Mouse (Mus musculus): ENCODE measurements at regions not wholly inside any gene's neighbourhood (a gene's known extent, or its start where the extent isn't known, plus 50 kb on each side); places are given as distances from the start of the nearest gene placed in this dataset.

GRCm38 (mm10) chr13:37675718-37676117 lies 102.5 kb upstream of the Rreb1 start:
- Histone ChIP-seq H3K9ac (ENCODE audit: low read length) (no peak overlapping the region), H3K9me3 (ENCODE audit: control insufficient read depth, low read length) (no peaks in the 10 kb centered on the region), H3K36me3 (ENCODE audit: control insufficient read depth, insufficient read depth, low read length) (no peaks in the 10 kb centered on the region), H3K27me3 (ENCODE audit: control insufficient read depth, insufficient read depth, low read length) (no peaks in the 10 kb centered on the region), H3K27ac (replicated peaks in 1 of 2; ENCODE audit: control insufficient read depth in 1 of 2, insufficient read depth in 1 of 2, low read depth in 2 of 2, low read length in 2 of 2) (no peak overlapping the region), H3K4me3 (ENCODE audit: control insufficient read depth in 1 of 2, insufficient read depth in 1 of 2, low read depth in 1 of 2, low read length in 2 of 2) (no peak overlapping the region), H3K4me2 (ENCODE audit: low read length) (no peak overlapping the region), H3K4me1 (ENCODE audit: control insufficient read depth in 2 of 2, insufficient read depth in 2 of 2, low read length in 2 of 2) (peaks cover 18 to 27% of the 10 kb centered on the region in 2 experiments)
- no peak for ATAC-seq (ENCODE audit: insufficient number of reproducible peaks, insufficient read depth, low FRiP score, low read depth)
- WGBS = 91% methylated on average over 3 of the region's 3 CpGs

DNA sequence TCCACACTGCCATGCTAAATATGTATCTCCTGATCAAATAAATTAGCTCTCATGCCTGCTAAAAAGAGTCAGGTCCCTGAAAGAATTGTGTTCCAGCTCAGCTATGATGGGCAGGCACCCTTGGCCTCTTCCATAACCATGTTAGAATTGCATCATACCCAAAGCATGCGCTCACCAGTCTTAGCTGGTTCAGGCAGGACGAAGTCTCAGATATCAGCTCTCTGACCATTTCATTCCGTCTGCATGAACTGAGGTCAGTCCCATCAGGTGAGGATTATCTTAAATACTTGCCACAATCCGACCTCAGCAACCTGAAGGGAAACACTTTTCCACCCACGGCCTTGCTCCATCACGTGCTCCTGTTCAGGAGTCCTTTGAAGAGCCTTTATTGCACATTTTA lies 101.3 kb upstream of the Rreb1 start:
- H3K4me1 ChIP-seq (ENCODE audit: control insufficient read depth in 2 of 2, insufficient read depth in 2 of 2, low read length in 2 of 2) = peaks cover 18 to 26% of the 10 kb centered on the region in 2 experiments
- H3K9ac ChIP-seq (ENCODE audit: low read length) = no peak overlapping the region
- H3K27ac ChIP-seq (replicated peaks in 1 of 2; ENCODE audit: control insufficient read depth in 1 of 2, insufficient read depth in 1 of 2, low read depth in 2 of 2, low read length in 2 of 2) = peak overlapping the region in 1 of 2 experiments; percentile 23; a peak in 1 of 4 replicates
- no peaks in the 10 kb centered on the region for H3K36me3 ChIP-seq (ENCODE audit: control insufficient read depth, insufficient read depth, low read length)
- no peak for ATAC-seq (ENCODE audit: insufficient number of reproducible peaks, insufficient read depth, low FRiP score, low read depth)
- no peak overlapping the region for H3K4me2 ChIP-seq (ENCODE audit: low read length)
- no peaks in the 10 kb centered on the region for H3K27me3 ChIP-seq (ENCODE audit: control insufficient read depth, insufficient read depth, low read length)
- H3K4me3 ChIP-seq (ENCODE audit: control insufficient read depth in 1 of 2, insufficient read depth in 1 of 2, low read depth in 1 of 2, low read length in 2 of 2) = no peak overlapping the region
- WGBS = 43% methylated on average over 6 of the region's 6 CpGs
- H3K9me3 ChIP-seq (ENCODE audit: control insufficient read depth, low read length) = no peaks in the 10 kb centered on the region

DNA sequence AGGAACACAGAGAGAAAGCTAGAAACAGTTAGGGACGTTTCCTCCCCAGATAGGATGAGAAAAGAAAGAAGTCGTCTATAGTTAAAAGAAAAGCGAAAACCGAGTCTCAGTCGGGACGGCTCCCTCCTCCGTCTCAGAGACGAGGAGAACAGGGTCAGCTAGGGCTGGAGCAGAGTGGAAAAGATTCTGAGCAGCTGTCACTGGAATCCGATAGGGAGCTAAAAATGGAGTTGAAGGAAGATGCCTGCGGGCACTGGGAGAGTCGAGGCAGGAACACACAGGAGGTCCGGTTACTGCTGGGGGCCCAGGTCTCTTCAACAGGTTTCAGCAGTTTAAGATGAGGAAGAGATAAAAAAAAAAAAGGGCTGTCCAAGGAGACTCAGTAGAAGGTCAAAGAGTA lies 99.9 kb upstream of the Rreb1 start:
- H3K36me3 ChIP-seq (ENCODE audit: control insufficient read depth, insufficient read depth, low read length) = no peaks in the 10 kb centered on the region
- 0 out of 4 replicates have a peak overlapping the region, but pooled peaks of 1 of the 2 experiments have one; percentile 12 for H3K4me3 ChIP-seq (ENCODE audit: control insufficient read depth in 1 of 2, insufficient read depth in 1 of 2, low read depth in 1 of 2, low read length in 2 of 2)
- no peak for ATAC-seq (ENCODE audit: insufficient number of reproducible peaks, insufficient read depth, low FRiP score, low read depth)
- H3K4me2 ChIP-seq (ENCODE audit: low read length) = peak overlapping the region; percentile 46
- H3K27me3 ChIP-seq (ENCODE audit: control insufficient read depth, insufficient read depth, low read length) = no peaks in the 10 kb centered on the region
- H3K9ac ChIP-seq (ENCODE audit: low read length) = 0 out of 2 replicates have a peak overlapping the region, but pooled peaks have one; percentile 14
- H3K4me1 ChIP-seq (ENCODE audit: control insufficient read depth in 2 of 2, insufficient read depth in 2 of 2, low read length in 2 of 2) = peaks cover 16 to 18% of the 10 kb centered on the region in 2 experiments
- no peaks in the 10 kb centered on the region for H3K9me3 ChIP-seq (ENCODE audit: control insufficient read depth, low read length)
- 19% methylated on average over 12 of the region's 12 CpGs for WGBS
- H3K27ac ChIP-seq (replicated peaks in 1 of 2; ENCODE audit: control insufficient read depth in 1 of 2, insufficient read depth in 1 of 2, low read depth in 2 of 2, low read length in 2 of 2) = no peak overlapping the region

DNA sequence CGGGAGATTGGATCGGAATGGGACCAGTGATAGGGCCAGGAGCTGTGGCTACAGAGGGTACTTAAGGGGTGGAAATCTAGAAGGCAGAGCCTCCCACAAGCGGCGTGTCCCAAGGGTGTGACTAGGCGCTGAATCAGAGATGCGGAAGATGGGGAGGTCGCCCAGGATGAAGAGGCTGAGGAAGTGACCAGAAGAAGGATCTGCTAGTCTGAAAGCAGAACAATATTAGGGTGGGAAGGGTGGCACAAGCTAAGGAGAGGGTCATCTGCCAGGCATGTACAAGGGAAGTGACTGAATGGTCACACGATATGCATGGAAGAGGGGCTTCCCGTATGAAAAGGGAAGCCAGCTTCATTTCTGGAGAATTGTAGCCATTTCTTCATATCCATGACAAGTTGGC lies 99.4 kb upstream of the Rreb1 start:
- H3K27ac ChIP-seq (replicated peaks in 1 of 2; ENCODE audit: control insufficient read depth in 1 of 2, insufficient read depth in 1 of 2, low read depth in 2 of 2, low read length in 2 of 2) = no peak overlapping the region
- H3K4me3 ChIP-seq (ENCODE audit: control insufficient read depth in 1 of 2, insufficient read depth in 1 of 2, low read depth in 1 of 2, low read length in 2 of 2) = no peak overlapping the region
- no peaks in the 10 kb centered on the region for H3K27me3 ChIP-seq (ENCODE audit: control insufficient read depth, insufficient read depth, low read length)
- no peak overlapping the region for H3K9ac ChIP-seq (ENCODE audit: low read length)
- no peak overlapping the region for H3K4me2 ChIP-seq (ENCODE audit: low read length)
- peaks cover 16 to 18% of the 10 kb centered on the region in 2 experiments for H3K4me1 ChIP-seq (ENCODE audit: control insufficient read depth in 2 of 2, insufficient read depth in 2 of 2, low read length in 2 of 2)
- no peak for ATAC-seq (ENCODE audit: insufficient number of reproducible peaks, insufficient read depth, low FRiP score, low read depth)
- 84% methylated on average over 9 of the region's 9 CpGs for WGBS
- no peaks in the 10 kb centered on the region for H3K9me3 ChIP-seq (ENCODE audit: control insufficient read depth, low read length)
- H3K36me3 ChIP-seq (ENCODE audit: control insufficient read depth, insufficient read depth, low read length) = no peaks in the 10 kb centered on the region

GRCm38 (mm10) chr13:37680837-37681619 lies 97.2 kb upstream of the Rreb1 start:
- Histone ChIP-seq H3K4me2 (ENCODE audit: low read length) (no peak overlapping the region), H3K27me3 (ENCODE audit: control insufficient read depth, insufficient read depth, low read length) (no peaks in the 10 kb centered on the region), H3K36me3 (ENCODE audit: control insufficient read depth, insufficient read depth, low read length) (no peaks in the 10 kb centered on the region), H3K9ac (ENCODE audit: low read length) (no peak overlapping the region), H3K4me1 (ENCODE audit: control insufficient read depth in 2 of 2, insufficient read depth in 2 of 2, low read length in 2 of 2) (peaks cover 16 to 18% of the 10 kb centered on the region in 2 experiments), H3K27ac (replicated peaks in 1 of 2; ENCODE audit: control insufficient read depth in 1 of 2, insufficient read depth in 1 of 2, low read depth in 2 of 2, low read length in 2 of 2) (no peak overlapping the region), H3K9me3 (ENCODE audit: control insufficient read depth, low read length) (no peaks in the 10 kb centered on the region), H3K4me3 (ENCODE audit: control insufficient read depth in 1 of 2, insufficient read depth in 1 of 2, low read depth in 1 of 2, low read length in 2 of 2) (no peak overlapping the region)
- WGBS = 43% methylated on average over 4 of the region's 4 CpGs
- no peak for ATAC-seq (ENCODE audit: insufficient number of reproducible peaks, insufficient read depth, low FRiP score, low read depth)

- Histone ChIP-seq H3K4me2 (ENCODE audit: low read length) (no peak overlapping the region), H3K9ac (ENCODE audit: low read length) (no peak overlapping the region), H3K27me3 (ENCODE audit: control insufficient read depth, insufficient read depth, low read length) (no peaks in the 10 kb centered on the region), H3K27ac (replicated peaks in 1 of 2; ENCODE audit: control insufficient read depth in 1 of 2, insufficient read depth in 1 of 2, low read depth in 2 of 2, low read length in 2 of 2) (no peak overlapping the region), H3K4me3 (ENCODE audit: control insufficient read depth in 1 of 2, insufficient read depth in 1 of 2, low read depth in 1 of 2, low read length in 2 of 2) (no peak overlapping the region), H3K4me1 (ENCODE audit: control insufficient read depth in 2 of 2, insufficient read depth in 2 of 2, low read length in 2 of 2) (peaks cover 4 to 9% of the 10 kb centered on the region in 2 experiments), H3K36me3 (ENCODE audit: control insufficient read depth, insufficient read depth, low read length) (no peaks in the 10 kb centered on the region), H3K9me3 (ENCODE audit: control insufficient read depth, low read length) (no peaks in the 10 kb centered on the region)
- WGBS = 79% methylated on average over 6 of the region's 6 CpGs
- no peak for ATAC-seq (ENCODE audit: insufficient number of reproducible peaks, insufficient read depth, low FRiP score, low read depth)
These were observed 95.0 kb upstream of the Rreb1 start for GRCm38 (mm10) chr13:37683045-37683679.

GRCm38 (mm10) chr13:37685617-37686016 lies 92.6 kb upstream of the Rreb1 start:
- Histone ChIP-seq H3K4me1 (ENCODE audit: control insufficient read depth in 2 of 2, insufficient read depth in 2 of 2, low read length in 2 of 2) (peaks cover 0 to 3% of the 10 kb centered on the region in 2 experiments; a peak in 1 of 4 replicates), H3K27me3 (ENCODE audit: control insufficient read depth, insufficient read depth, low read length) (no peaks in the 10 kb centered on the region), H3K4me3 (ENCODE audit: control insufficient read depth in 1 of 2, insufficient read depth in 1 of 2, low read depth in 1 of 2, low read length in 2 of 2) (no peak overlapping the region), H3K9ac (ENCODE audit: low read length) (no peak overlapping the region), H3K27ac (replicated peaks in 1 of 2; ENCODE audit: control insufficient read depth in 1 of 2, insufficient read depth in 1 of 2, low read depth in 2 of 2, low read length in 2 of 2) (no peak overlapping the region), H3K4me2 (ENCODE audit: low read length) (no peak overlapping the region), H3K9me3 (ENCODE audit: control insufficient read depth, low read length) (peaks cover 5% of the 10 kb centered on the region; the same call in 1 of the 2 replicates), H3K36me3 (ENCODE audit: control insufficient read depth, insufficient read depth, low read length) (no peaks in the 10 kb centered on the region)
- 70% methylated on average over 2 of the region's 2 CpGs for WGBS
- no peak for ATAC-seq (ENCODE audit: insufficient number of reproducible peaks, insufficient read depth, low FRiP score, low read depth)

Data from heart, embryonic 14.5 days (tissue).